ENCODE assay signal across 7 mouse cellular contexts in genomic region chr11:108925202-108925601, GRCm38 (mm10). TPM values are rescaled to one million over a fixed set of nuclear protein-coding genes. Genes with fewer than 3 reads are reported as not detected.
A peak's percentile ranks its signal among the peaks of the same experiment; 100 is the strongest.
DNase-seq lines count a peak whose midpoint lies in the region; ATAC-seq lines count a peak whose summit lies in the region.

No protein-coding gene starts in this region.

- peak overlapping the region; percentile 18 for H3K4me3 ChIP-seq in intestine, embryonic 15.5 days (replicated peaks)
- peak overlapping the region; percentile 80 for H3K4me3 ChIP-seq in midbrain, embryonic 12.5 days

- peak overlapping the region; percentile 88 for H3K4me2 ChIP-seq in intestine, embryonic 15.5 days (replicated peaks)
- peak overlapping the region; percentile 83 for H3K4me2 ChIP-seq in midbrain, embryonic 12.5 days (replicated peaks)

- H3K27me3 ChIP-seq in intestine, embryonic 15.5 days (replicated peaks): no peaks in the 10 kb centered on the region
- H3K27me3 ChIP-seq in midbrain, embryonic 12.5 days: no peaks in the 10 kb centered on the region

- peaks cover 36% of the 10 kb centered on the region for H3K4me1 ChIP-seq in intestine, embryonic 15.5 days (replicated peaks)
- peaks cover 80% of the 10 kb centered on the region for H3K4me1 ChIP-seq in midbrain, embryonic 12.5 days

- H3K27ac ChIP-seq in intestine, embryonic 15.5 days: no peak overlapping the region
- peak overlapping the region; percentile 40 for H3K27ac ChIP-seq in midbrain, embryonic 12.5 days (replicated peaks)

- no peak for ATAC-seq in intestine, embryonic 15.5 days
- no peak for ATAC-seq in midbrain, embryonic 12.5 days (ENCODE audit: low FRiP score, low read depth)

- H3K36me3 ChIP-seq in intestine, embryonic 15.5 days: no peaks in the 10 kb centered on the region
- peaks cover 3% of the 10 kb centered on the region; the same call in 1 of the 2 replicates for H3K36me3 ChIP-seq in midbrain, embryonic 12.5 days

- H3K9ac ChIP-seq in intestine, embryonic 15.5 days: no peak overlapping the region
- H3K9ac ChIP-seq in midbrain, embryonic 12.5 days (replicated peaks): peak overlapping the region; percentile 95; the same call in 1 of the 2 replicates

- 28% methylated on average over 6 of the region's 6 CpGs for WGBS in intestine, embryonic 15.5 days
- WGBS in midbrain, embryonic 12.5 days: 8% methylated on average over 6 of the region's 6 CpGs

- intact Hi-C loops in left cerebral cortex, postnatal 10 days (cut with DNase I): loop anchor here (2.0 to 5.0 kb wide), 3 partner anchors 107 to 267 kb away; no protein-coding TSS in a partner anchor

- no peaks in the 10 kb centered on the region for H3K9me3 ChIP-seq in intestine, embryonic 15.5 days
- no peaks in the 10 kb centered on the region for H3K9me3 ChIP-seq in midbrain, embryonic 12.5 days

- peak; percentile 83 for DNase-seq in adrenal gland, adult 8-10 months
- DNase-seq in embryo, embryonic 11 days: peak; percentile 96
- peak; percentile 64 to 86 for DNase-seq in gastrocnemius, postnatal 4 days (ENCODE audit: low spot score in 2 of 2)
- peak; percentile 81 to 93 for DNase-seq in left cerebral cortex, postnatal 10 days (ENCODE audit: extremely low spot score in 1 of 2, low spot score in 2 of 2)
- DNase-seq in spleen, adult 18-20 months: peak; percentile 29 to 60

RNA-seq across cellular contexts. Expression of gene Axin2, which starts 5.1 kb away (rescaled TPM):
- 10 to 100 TPM; 42.3 to 93.1 (median 66.6) TPM for total RNA-seq in adrenal gland, adult 8-10 months (2022)
- total RNA-seq in gastrocnemius, postnatal 4 days (2021): 10 to 100 TPM; 24.5 to 26.8 TPM
- polyA plus RNA-seq in intestine, embryonic 15.5 days (2015; fragmentation: Nextera tagmentation; extraction: Ambion mirVana): 4.7 and 5.4 TPM in 2 replicates
- 10 to 100 TPM; 30.6 to 31.6 TPM for total RNA-seq in left cerebral cortex, postnatal 10 days (2021)
- 19.8 and 28.1 TPM in 2 replicates for polyA plus RNA-seq in midbrain, embryonic 12.5 days (2016; fragmentation: Nextera tagmentation; extraction: Ambion mirVana)

Comparison
In these comparisons a context has a peak if more than half of its experiments do, and no peak if none do; other contexts are left out.
1. DNase-seq: peak in every context shown above with its lines; median percentile 96 in embryo, embryonic 11 days; 87 in left cerebral cortex, postnatal 10 days; 83 in adrenal gland, adult 8-10 months; 75 in gastrocnemius, postnatal 4 days; 44 in spleen, adult 18-20 months.